Mouse (Mus musculus) intestine, embryonic 14.5 days (tissue): ENCODE measurements around the gene Slc32a1. TPM values are rescaled to one million over a fixed set of nuclear protein-coding genes. Genes with fewer than 3 reads are reported as not detected.

Source experiments
- ATAC-seq: fragments of 200-750 bp; cut with Nextera tagmentation; replicated peaks from 2 replicates; pipeline ENCODE4 v1.8.0; 2017; ENCODE audit warnings: low read depth, moderate number of reproducible peaks, moderate TSS enrichment, moderate library complexity; ENCODE audit not compliant: low FRiP score, low TSS enrichment
- DNase-seq: peaks from one replicate; pipeline ENCODE4 v3.0.0-alpha.2; 2018; ENCODE audit warnings: low spot score
- H3K27ac ChIP-seq: fragments of 300-500 bp; sonication (generic); 2 replicates; pipeline ENCODE4 v1.5.1; 2014; ENCODE audit warnings: low read depth, mild to moderate bottlenecking, control low read depth
- H3K27me3 ChIP-seq: fragments of 300-500 bp; sonication (generic); replicated peaks from 2 replicates; pipeline ENCODE4 v1.6.1; 2014; ENCODE audit warnings: low read length, control low read depth; ENCODE audit not compliant: control insufficient read depth, insufficient read depth
- H3K36me3 ChIP-seq: fragments of 300-500 bp; sonication (generic); 2 replicates; pipeline ENCODE4 v1.6.1; 2014; ENCODE audit warnings: low read length, control low read depth; ENCODE audit not compliant: control insufficient read depth, insufficient read depth
- H3K4me1 ChIP-seq: fragments of 300-500 bp; sonication (generic); replicated peaks from 2 replicates; pipeline ENCODE4 v1.6.1; 2014; ENCODE audit warnings: low read length, control low read depth, mixed read lengths; ENCODE audit not compliant: control insufficient read depth, insufficient read depth
- H3K4me2 ChIP-seq: fragments of 300-500 bp; sonication (generic); 2 replicates; pipeline ENCODE4 v1.6.1; 2014; ENCODE audit warnings: low read length
- H3K4me3 ChIP-seq: fragments of 300-500 bp; sonication (generic); 2 replicates; pipeline ENCODE4 v1.5.1; 2014; ENCODE audit warnings: low read depth, low read length, control low read depth, mixed read lengths
- H3K9ac ChIP-seq: fragments of 300-500 bp; sonication (generic); 2 replicates; pipeline ENCODE4 v1.6.1; 2014; ENCODE audit warnings: mild to moderate bottlenecking, low read length
- H3K9me3 ChIP-seq: fragments of 300-500 bp; sonication (generic); 2 replicates; pipeline ENCODE4 v1.6.1; 2016; ENCODE audit warnings: low read length, control low read depth; ENCODE audit not compliant: control insufficient read depth
- WGBS: fragments of 180-500 bp; shearing (Covaris S2); extraction: QIAGEN DNeasy Blood & Tissue Kit; methylation state at CpG from one replicate; pipeline ENCODE4 v1.1.7; 2014; 5-methylcytosine and 5-hydroxymethylcytosine counted together
- polyA plus RNA-seq: library from polyadenylated mRNA; unstranded; fragments of >200 nt; fragmentation: Nextera tagmentation; extraction: Ambion mirVana; gene quantifications from 2 replicates; pipeline ENCODE4 v1.2.1, GENCODE M21; 2014

Slc32a1 gene
- polyA plus RNA-seq, 1 experiment from 2014 or later: not detected

DNA sequence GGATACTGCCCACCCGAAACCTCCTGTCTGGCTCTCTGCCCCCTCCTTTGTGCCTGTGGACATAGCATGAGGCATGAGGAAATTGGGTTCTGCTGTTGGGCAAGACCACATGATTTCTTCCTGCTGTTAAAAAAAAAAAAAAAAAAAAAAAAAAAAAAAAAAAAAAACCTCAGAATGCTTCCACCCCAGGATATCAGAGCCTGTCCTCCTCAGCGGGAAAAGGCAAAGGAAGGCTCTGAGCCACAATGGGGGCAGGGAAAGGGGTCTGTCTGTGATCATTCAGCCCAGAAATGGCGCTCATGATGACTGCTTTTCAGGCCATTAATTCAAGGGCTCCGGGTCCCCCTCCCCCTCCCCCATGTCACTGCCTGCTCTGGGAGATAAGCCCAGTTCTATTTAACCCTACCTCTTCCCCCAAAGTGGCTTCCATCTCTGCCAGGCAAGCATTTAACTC is 4.0 kb upstream of the Slc32a1 start:
- 14% methylated on average over 4 of the region's 4 CpGs for WGBS
- no peak for ATAC-seq
- Histone ChIP-seq H3K4me2 (no peak overlapping the region), H3K27ac (no peak overlapping the region), H3K4me1 (no peaks in the 10 kb centered on the region), H3K36me3 (no peaks in the 10 kb centered on the region), H3K9ac (no peak overlapping the region), H3K27me3 (peaks cover 67% of the 10 kb centered on the region), H3K9me3 (no peaks in the 10 kb centered on the region), H3K4me3 (no peak overlapping the region)
- no peak for DNase-seq

DNA sequence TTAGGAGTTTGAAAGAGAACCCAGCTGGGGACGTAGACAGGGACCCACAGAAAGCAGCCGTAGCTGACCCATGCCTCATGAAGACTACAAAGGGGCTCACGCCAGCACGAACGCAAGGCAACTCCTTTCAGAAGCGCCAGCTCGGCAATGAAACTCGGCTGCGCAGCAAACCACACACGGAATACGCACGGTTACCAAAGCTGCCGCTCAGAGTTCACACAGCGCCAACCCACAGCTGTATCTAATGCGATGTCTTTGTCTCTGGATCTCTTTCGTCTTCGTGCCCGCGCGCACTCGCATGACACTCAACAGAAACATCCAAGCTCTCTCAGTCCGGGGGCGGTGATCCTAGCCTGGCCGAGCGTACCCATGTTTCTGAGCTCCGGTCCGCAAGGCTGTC is 886 bp upstream of the Slc32a1 start:
- H3K4me2 ChIP-seq: no peak overlapping the region
- 1% methylated on average over 27 of the region's 27 CpGs for WGBS

DNA sequence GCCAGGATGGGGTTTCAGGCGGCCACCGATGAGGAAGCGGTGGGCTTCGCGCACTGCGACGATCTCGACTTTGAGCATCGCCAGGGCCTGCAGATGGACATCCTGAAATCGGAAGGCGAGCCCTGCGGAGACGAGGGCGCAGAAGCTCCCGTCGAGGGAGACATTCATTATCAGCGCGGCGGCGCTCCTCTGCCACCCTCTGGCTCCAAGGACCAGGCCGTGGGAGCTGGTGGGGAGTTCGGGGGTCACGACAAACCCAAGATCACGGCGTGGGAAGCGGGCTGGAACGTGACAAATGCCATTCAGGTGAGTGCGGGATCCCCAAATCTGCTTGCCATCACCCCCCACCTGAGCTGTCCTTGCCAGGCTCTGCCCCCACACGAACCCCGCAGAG is 756 bp downstream of the Slc32a1 start:
- no peak overlapping the region for H3K4me2 ChIP-seq
- DNase-seq (peak; percentile 53), ATAC-seq (no peak)
- H3K9ac ChIP-seq: no peak overlapping the region
- no peak overlapping the region for H3K27ac ChIP-seq
- H3K4me3 ChIP-seq: no peak overlapping the region
- H3K4me1 ChIP-seq: 0 out of 2 replicates have a peak, but pooled peaks cover 3% of the 10 kb centered on the region
- no peaks in the 10 kb centered on the region for H3K9me3 ChIP-seq
- WGBS: 1% methylated on average over 30 of the region's 30 CpGs
- H3K27me3 ChIP-seq: peaks cover 100% of the 10 kb centered on the region
- no peaks in the 10 kb centered on the region for H3K36me3 ChIP-seq

More for the DNA sequence above, 886 bp upstream of the Slc32a1 start:
- H3K4me1 ChIP-seq: no peaks in the 10 kb centered on the region
- no peak overlapping the region for H3K4me3 ChIP-seq
- no peaks in the 10 kb centered on the region for H3K9me3 ChIP-seq
- H3K9ac ChIP-seq: no peak overlapping the region
- DNase-seq: peak; percentile 55
- ATAC-seq: no peak
- H3K27ac ChIP-seq: no peak overlapping the region
- H3K27me3 ChIP-seq: peaks cover 95% of the 10 kb centered on the region
- H3K36me3 ChIP-seq: no peaks in the 10 kb centered on the region

DNA sequence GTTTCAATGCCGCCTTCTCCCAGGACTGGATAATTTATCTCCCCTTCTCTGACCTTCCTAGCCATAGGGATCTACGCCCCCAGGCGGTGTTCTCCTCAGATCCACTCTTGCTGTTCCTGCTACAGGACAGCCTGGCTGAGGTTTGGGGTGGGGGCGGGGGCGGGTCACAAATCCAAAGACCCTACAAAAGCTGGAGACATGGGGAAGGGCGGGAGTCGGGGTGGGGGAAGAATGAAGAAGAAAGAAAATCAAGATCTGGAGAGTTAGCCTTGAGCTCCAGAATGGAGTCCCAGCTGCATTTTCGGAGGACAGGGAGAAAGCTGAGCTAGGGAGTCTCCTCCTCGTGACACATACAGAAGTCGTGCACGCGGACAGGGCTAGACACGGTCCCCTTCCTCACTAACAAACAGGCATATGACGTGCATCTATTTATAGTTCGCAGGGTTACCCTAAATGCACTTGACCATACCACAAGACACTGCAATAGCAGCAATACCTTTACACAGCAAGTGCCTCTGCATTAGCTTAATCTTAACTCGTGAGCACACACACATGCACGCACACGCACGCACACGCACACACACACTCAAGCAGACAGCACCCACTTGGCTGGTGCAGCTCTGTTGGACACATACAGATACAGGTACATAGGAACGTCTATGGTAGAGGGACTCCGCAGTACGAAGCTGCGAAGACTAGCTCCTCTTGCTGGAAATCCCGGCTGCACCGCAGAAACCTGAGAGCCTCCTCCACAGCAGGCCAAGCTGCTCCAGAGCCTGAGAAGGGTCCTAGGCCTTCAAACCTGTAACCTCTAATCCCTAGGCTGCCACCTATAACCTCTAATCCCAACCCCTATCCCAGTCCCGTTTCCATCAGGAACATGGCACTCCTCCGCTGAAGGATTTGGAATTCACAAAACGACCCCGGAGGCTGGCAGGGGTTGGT is 1.4 kb downstream of the Slc32a1 start:
- Histone ChIP-seq H3K9me3 (no peaks in the 10 kb centered on the region), H3K4me3 (no peak overlapping the region), H3K4me1 (0 out of 2 replicates have a peak, but pooled peaks cover 3% of the 10 kb centered on the region), H3K4me2 (no peak overlapping the region), H3K9ac (no peak overlapping the region), H3K36me3 (no peaks in the 10 kb centered on the region), H3K27ac (no peak overlapping the region), H3K27me3 (peaks cover 100% of the 10 kb centered on the region)
- DNase-seq (no peak), ATAC-seq (no peak)
- 4% methylated on average over 29 of the region's 30 CpGs for WGBS

DNA sequence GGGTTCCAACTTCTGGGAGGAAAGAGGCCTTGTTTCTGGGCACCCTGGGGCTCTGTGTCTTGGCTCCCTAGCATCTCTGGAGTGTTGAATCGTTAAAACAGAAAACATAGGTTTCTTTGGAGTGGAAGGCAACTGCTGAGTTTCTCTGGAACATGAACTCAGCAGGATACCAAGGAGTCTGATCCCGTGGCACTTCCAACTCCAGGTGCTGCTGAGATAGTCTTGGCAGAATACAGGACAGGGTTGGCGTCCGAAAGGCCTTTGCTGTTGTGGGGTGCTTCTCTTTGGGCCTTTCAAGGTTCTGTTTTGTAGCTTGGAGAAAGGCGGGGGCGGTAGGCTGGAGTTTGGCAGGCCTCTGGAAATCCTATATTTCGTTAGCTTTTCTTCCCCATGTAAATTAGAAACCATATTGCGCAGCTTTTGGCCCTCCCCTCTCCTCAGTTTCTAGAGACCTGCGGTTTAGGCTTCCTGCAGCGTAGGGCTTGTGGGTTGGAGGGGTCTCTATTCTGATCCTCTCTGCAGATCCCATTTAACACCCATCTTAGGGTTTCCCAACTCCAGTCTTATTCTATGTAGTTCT is 2.2 kb downstream of the Slc32a1 start:
- no peak overlapping the region for H3K4me2 ChIP-seq
- H3K4me3 ChIP-seq: no peak overlapping the region
- H3K27ac ChIP-seq: no peak overlapping the region
- 0 out of 2 replicates have a peak, but pooled peaks cover 3% of the 10 kb centered on the region for H3K4me1 ChIP-seq
- WGBS: 7% methylated on average over 10 of the region's 10 CpGs
- H3K9me3 ChIP-seq: no peaks in the 10 kb centered on the region
- H3K36me3 ChIP-seq: no peaks in the 10 kb centered on the region
- ATAC-seq (no peak), DNase-seq (peak; percentile 89)
- H3K27me3 ChIP-seq: peaks cover 100% of the 10 kb centered on the region
- H3K9ac ChIP-seq: no peak overlapping the region

DNA sequence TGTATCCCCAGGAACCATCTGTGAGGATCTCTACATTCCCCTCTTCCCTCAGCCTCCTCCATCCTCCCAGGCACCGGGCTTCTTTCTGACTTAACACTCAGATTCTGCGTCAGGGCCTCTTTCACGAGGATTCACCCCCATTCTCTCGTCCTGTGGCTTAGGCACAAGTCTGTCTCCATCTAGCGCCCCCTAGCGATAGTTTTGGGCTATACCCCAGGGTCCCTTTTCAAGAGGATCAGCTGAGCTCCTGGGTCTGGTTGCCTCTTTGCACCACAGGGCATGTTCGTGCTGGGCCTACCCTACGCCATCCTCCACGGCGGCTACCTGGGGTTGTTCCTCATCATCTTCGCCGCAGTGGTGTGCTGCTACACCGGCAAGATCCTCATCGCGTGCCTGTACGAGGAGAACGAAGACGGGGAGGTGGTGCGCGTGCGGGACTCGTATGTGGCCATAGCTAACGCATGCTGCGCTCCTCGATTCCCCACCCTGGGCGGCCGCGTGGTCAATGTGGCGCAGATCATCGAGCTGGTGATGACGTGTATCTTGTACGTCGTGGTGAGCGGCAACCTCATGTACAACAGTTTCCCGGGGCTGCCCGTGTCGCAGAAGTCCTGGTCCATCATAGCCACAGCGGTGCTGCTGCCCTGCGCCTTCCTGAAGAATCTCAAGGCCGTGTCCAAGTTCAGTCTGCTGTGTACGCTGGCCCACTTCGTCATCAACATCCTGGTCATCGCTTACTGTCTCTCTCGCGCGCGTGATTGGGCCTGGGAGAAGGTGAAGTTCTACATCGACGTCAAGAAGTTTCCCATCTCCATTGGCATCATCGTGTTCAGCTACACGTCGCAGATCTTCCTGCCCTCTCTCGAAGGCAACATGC is 3.2 kb downstream of the Slc32a1 start:
- H3K4me2 ChIP-seq: no peak overlapping the region
- no peaks in the 10 kb centered on the region for H3K9me3 ChIP-seq
- 4% methylated on average over 53 of the region's 53 CpGs for WGBS
- no peak overlapping the region for H3K27ac ChIP-seq
- no peaks in the 10 kb centered on the region for H3K36me3 ChIP-seq
- H3K4me3 ChIP-seq: no peak overlapping the region
- DNase-seq (peak; percentile 81), ATAC-seq (no peak)
- peaks cover 100% of the 10 kb centered on the region for H3K27me3 ChIP-seq
- H3K4me1 ChIP-seq: 0 out of 2 replicates have a peak, but pooled peaks cover 3% of the 10 kb centered on the region
- H3K9ac ChIP-seq: no peak overlapping the region

DNA sequence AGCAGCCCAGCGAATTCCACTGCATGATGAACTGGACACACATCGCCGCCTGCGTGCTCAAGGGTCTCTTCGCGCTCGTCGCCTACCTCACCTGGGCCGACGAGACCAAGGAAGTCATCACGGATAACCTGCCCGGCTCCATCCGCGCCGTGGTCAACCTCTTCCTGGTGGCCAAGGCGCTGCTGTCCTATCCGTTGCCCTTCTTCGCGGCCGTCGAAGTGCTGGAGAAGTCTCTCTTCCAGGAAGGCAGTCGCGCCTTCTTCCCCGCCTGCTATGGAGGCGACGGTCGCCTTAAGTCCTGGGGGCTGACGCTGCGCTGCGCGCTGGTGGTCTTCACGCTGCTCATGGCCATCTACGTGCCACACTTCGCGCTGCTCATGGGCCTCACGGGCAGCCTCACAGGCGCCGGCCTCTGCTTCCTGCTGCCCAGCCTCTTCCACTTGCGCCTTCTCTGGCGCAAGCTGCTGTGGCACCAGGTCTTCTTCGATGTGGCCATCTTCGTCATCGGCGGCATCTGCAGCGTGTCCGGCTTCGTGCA is 3.9 kb downstream of the Slc32a1 start:
- H3K27ac ChIP-seq: no peak overlapping the region
- 0 out of 2 replicates have a peak, but pooled peaks cover 3% of the 10 kb centered on the region for H3K4me1 ChIP-seq
- H3K9ac ChIP-seq: no peak overlapping the region
- H3K27me3 ChIP-seq: peaks cover 100% of the 10 kb centered on the region
- ATAC-seq (no peak), DNase-seq (peak; percentile 58)
- H3K4me2 ChIP-seq: peak overlapping the region; percentile 11; the same call in 1 of the 2 replicates
- H3K36me3 ChIP-seq: no peaks in the 10 kb centered on the region
- WGBS: 3% methylated on average over 47 of the region's 47 CpGs
- H3K4me3 ChIP-seq: no peak overlapping the region
- no peaks in the 10 kb centered on the region for H3K9me3 ChIP-seq

DNA sequence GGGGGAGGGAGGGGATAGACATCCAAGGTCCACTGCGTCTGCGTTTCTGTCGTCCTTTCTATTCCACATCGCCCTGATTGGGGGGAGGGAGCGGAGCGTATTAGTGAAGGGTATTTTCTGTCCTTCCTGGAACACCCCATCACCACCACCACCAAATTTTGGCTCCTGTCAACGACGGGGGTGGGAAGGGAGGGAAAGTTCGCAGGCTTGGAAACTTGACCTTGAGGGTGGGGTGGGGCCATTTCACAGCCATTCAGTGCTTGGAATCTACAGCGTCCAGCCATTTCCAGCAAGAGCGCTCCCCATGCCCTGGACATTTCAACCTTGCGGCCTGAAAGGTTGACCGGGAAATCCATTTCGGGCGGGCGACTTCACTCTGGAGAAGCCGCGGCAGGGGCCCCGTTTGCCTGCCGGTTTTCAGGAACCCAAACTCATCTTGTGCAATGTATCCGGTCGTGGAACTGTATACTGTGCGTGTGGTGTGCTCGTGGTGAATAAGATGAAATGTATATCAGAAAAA is 4.7 kb downstream of the Slc32a1 start:
- no peaks in the 10 kb centered on the region for H3K36me3 ChIP-seq
- no peak overlapping the region for H3K4me2 ChIP-seq
- H3K9ac ChIP-seq: no peak overlapping the region
- ATAC-seq: no peak
- DNase-seq: no peak
- H3K27ac ChIP-seq: no peak overlapping the region
- 0 out of 2 replicates have a peak, but pooled peaks cover 3% of the 10 kb centered on the region for H3K4me1 ChIP-seq
- no peaks in the 10 kb centered on the region for H3K9me3 ChIP-seq
- H3K27me3 ChIP-seq: peaks cover 99% of the 10 kb centered on the region
- no peak overlapping the region for H3K4me3 ChIP-seq
- 2% methylated on average over 24 of the region's 24 CpGs for WGBS
